Mouse (Mus musculus) liver, embryonic 16.5 days (tissue): Measurements from ENCODE around the gene Gsdme. TPM values are rescaled to one million over a fixed set of nuclear protein-coding genes. Genes with fewer than 3 reads are reported as not detected.

Experiments used
- ATAC-seq: fragments of 200-750 bp; cut with Nextera tagmentation; 2 replicates; pipeline ENCODE4 v1.8.0; 2017; ENCODE audit warnings: low read depth, mild to moderate bottlenecking, moderate number of reproducible peaks, moderate library complexity
- H3K27ac ChIP-seq: fragments of 300-500 bp; sonication (generic); 2 replicates; pipeline ENCODE4 v1.5.1; 2014; ENCODE audit warnings: mild to moderate bottlenecking, low read length
- H3K27me3 ChIP-seq: fragments of 300-500 bp; sonication (generic); 2 replicates; pipeline ENCODE4 v1.6.1; 2014; ENCODE audit warnings: low read depth, low read length, mixed read lengths; ENCODE audit not compliant: control insufficient read depth, insufficient read depth
- H3K36me3 ChIP-seq: fragments of 300-500 bp; sonication (generic); 2 replicates; pipeline ENCODE4 v1.6.1; 2014; ENCODE audit warnings: mild to moderate bottlenecking; ENCODE audit not compliant: control insufficient read depth, insufficient read depth
- H3K4me1 ChIP-seq: fragments of 300-500 bp; sonication (generic); 2 replicates; pipeline ENCODE4 v1.6.1; 2014; ENCODE audit warnings: low read depth, low read length, mixed read lengths; ENCODE audit not compliant: control insufficient read depth
- H3K4me2 ChIP-seq: fragments of 300-500 bp; sonication (generic); 2 replicates; pipeline ENCODE4 v1.6.1; 2014; ENCODE audit warnings: low read depth, low read length, mixed read lengths
- H3K4me3 ChIP-seq: fragments of 300-500 bp; sonication (generic); 2 replicates; pipeline ENCODE4 v1.5.1; 2014; ENCODE audit warnings: low read depth, mild to moderate bottlenecking, low read length
- H3K9ac ChIP-seq: fragments of 300-500 bp; sonication (generic); 2 replicates; pipeline ENCODE4 v1.6.1; 2014; ENCODE audit warnings: low read depth, low read length
- H3K9me3 ChIP-seq: fragments of 300-500 bp; sonication (generic); replicated peaks from 2 replicates; pipeline ENCODE4 v1.6.1; 2016; ENCODE audit warnings: low read length; ENCODE audit not compliant: control insufficient read depth
- WGBS: fragments of 180-500 bp; shearing (Covaris S2); extraction: QIAGEN DNeasy Blood & Tissue Kit; methylation state at CpG from one replicate; pipeline ENCODE4 v1.1.7; 2014; ENCODE audit not compliant: insufficient replicate concordance; 5-methylcytosine and 5-hydroxymethylcytosine counted together
- polyA plus RNA-seq: library from polyadenylated mRNA; unstranded; fragments of >200 nt; fragmentation: Nextera tagmentation; extraction: Ambion mirVana; gene quantifications from 2 replicates; pipeline ENCODE4 v1.2.1, GENCODE M21; 2015

Gene Gsdme
- polyA plus RNA-seq, 1 experiment from 2014 or later, result 15.4 TPM

DNA sequence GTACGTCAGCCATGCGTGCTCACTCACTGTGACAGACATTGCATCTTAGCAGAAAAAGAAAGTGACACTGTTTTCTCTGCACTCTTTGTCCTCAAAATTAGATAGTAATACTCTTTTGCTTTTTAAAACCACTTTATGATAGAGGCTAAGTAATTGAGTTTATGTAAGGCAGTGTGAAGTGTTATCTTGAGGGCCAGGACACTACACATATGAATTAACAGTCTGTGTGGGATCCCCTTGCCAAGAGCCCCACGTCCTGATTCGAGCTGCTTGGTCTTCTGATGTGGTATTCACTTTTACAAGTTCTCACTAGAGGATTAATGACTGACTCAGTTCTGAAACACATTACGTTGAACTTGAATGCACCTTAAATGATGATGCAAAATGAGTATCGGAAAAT lies 103.8 kb downstream of the Gsdme start:
- no peak overlapping the region for H3K4me3 ChIP-seq
- 82% methylated on average over 6 of the region's 6 CpGs for WGBS
- ATAC-seq, result no peak

DNA sequence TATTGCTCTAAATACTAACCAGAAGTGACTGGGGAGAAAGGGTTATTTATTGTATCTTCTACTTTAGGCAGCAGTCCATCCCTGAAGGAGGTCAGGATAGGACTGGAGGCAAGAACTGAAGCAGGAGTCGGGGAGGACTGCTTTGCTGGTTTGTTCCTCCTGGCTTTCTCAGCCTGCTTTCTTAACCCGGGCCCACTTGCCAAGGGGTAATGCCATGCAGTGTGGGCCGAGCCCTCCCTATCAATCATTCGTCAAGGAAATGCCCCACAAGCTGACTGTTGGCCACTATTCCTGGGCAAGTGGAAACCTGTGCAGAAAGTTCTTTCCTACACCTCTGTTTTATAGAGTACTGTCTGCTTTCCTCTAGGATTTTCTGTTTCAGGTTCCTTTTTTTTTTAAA lies 114.3 kb downstream of the Gsdme start:
- Histone ChIP-seq H3K9ac (no peak overlapping the region), H3K9me3 (no peaks in the 10 kb centered on the region), H3K27ac (no peak overlapping the region), H3K27me3 (no peaks in the 10 kb centered on the region), H3K4me1 (no peaks in the 10 kb centered on the region), H3K4me3 (no peak overlapping the region), H3K36me3 (no peaks in the 10 kb centered on the region; the same call in 1 of the 2 replicates), H3K4me2 (no peak overlapping the region)
- whole genome bisulfite sequencing, result 76% methylated on average over 4 of the region's 4 CpGs
- no peak for ATAC-seq

More for the DNA sequence above, 103.8 kb downstream of the Gsdme start:
- Histone ChIP-seq H3K4me1 (no peaks in the 10 kb centered on the region), H3K4me2 (no peak overlapping the region), H3K36me3 (no peaks in the 10 kb centered on the region), H3K9ac (no peak overlapping the region), H3K27ac (no peak overlapping the region), H3K27me3 (no peaks in the 10 kb centered on the region), H3K9me3 (no peaks in the 10 kb centered on the region)

DNA sequence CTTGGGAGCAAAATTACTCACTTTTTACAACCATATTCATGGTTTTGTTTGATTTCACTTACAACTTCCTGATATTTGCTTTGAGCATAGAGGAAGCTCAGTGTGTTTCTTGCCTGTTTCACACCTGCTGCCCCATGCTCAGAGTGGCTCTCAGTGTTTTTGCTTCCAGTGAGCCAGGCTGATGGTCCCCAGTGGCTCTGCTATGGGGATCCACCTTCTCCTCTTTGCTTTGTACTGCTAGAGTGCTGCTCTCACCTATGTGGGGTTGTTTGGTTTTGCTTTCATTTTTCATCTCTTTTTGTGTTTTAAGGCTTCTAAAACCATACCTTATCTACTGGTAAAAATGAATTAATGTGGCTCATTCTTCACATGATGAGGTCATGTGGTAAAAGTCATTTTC lies 117.5 kb downstream of the Gsdme start:
- H3K4me3 ChIP-seq, result no peak overlapping the region
- no peaks in the 10 kb centered on the region for H3K9me3 ChIP-seq
- H3K36me3 ChIP-seq, result no peaks in the 10 kb centered on the region; the same call in 1 of the 2 replicates
- H3K4me2 ChIP-seq, result no peak overlapping the region
- no peaks in the 10 kb centered on the region for H3K27me3 ChIP-seq
- H3K4me1 ChIP-seq, result no peaks in the 10 kb centered on the region
- no peak overlapping the region for H3K27ac ChIP-seq
- H3K9ac ChIP-seq, result no peak overlapping the region
- ATAC-seq, result no peak

DNA sequence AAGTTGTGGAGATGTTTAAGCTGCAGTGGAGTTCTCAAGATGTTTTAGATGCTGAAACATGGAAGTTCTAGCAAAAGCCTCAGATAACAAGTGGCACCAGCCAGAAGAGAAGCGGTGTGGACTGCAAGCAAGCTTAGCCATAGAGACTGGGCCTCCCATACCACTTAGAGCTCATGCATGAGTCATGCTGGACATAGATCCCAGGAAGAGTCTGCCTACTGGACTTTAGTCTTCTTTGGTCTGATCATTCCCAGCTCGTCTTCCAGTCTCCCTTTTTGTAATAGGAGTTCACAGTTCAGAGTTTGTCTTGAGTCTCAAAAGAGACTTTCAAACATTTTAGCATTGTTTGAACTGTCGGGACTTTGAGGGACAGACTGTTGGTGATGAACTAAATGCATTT lies 124.1 kb downstream of the Gsdme start:
- H3K9ac ChIP-seq, result no peak overlapping the region
- WGBS, result 59% methylated on average over 3 of the region's 3 CpGs
- ATAC-seq, result no peak

More for the DNA sequence above, 124.1 kb downstream of the Gsdme start:
- Histone ChIP-seq H3K27ac (no peak overlapping the region), H3K9me3 (no peaks in the 10 kb centered on the region), H3K27me3 (no peaks in the 10 kb centered on the region), H3K36me3 (no peaks in the 10 kb centered on the region), H3K4me3 (no peak overlapping the region), H3K4me2 (no peak overlapping the region), H3K4me1 (no peaks in the 10 kb centered on the region)

Other genes with a start within 250 kb of the Gsdme start
- 36.2 and 37.4 TPM in 2 replicates for gene Mpp6, start 153.6 kb downstream of the Gsdme start, polyA plus RNA-seq
- 0.43 and 0.60 TPM in 2 replicates for gene Osbpl3, start 192.3 kb upstream of the Gsdme start, polyA plus RNA-seq